Mouse (Mus musculus): Measurements from ENCODE around the gene C5ar1. TPM values are rescaled to one million over a fixed set of nuclear protein-coding genes. Genes with fewer than 3 reads are reported as not detected.

C5ar1 gene
- polyA plus RNA-seq, 1 experiment, result 0.02 TPM

DNA sequence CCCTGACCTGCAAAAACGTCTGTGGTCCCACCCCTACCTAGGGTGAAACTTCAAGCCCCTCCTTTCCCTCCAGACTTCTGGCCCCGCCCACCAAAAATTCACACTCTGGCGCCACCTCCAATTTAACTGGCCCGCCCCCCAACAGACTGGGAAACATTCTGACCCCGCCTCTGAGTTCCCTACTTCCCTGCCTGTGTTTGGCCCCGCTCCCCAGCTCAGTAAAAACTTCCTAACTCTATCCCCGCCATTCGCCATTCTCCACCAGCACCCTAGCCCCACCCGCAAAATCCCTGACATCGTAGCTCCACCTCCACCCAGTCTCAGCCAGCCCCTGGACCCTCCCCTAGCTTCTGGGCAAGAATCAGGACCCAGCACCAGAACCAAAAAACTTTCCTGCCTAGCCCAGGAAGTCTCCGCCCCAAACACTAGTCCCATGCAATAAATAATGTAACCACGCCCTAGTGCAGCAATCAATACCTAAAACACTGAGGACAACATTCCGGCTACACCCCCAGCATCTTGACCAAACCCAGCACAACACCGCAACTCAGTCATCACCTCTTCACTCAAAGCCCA, 26.2 kb upstream of the C5ar1 start:
- TF ChIP-seq GATA1 (IDR thresholded peaks at IDR 0.05; ENCODE audit: low read length), result no peak

DNA sequence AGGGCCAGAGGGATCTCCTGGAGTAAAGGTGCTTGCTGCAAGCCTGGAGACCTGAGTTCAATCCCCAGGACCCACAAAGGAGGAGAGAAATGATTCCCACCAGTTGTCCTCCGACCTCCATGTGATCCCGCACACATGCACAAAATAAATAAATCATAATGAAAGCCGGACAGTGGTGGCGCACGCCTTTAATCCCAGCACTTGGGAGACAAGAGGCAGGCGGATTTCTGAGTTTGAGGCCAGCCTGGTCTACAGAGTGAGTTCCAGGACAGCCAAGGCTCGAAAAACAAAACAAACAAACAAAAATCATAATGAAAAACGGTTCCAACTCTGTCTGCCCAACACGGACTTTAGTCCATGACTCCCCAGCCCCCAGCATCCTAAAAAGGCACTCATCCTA, 25.6 kb upstream of the C5ar1 start:
- TF ChIP-seq GATA1 (IDR thresholded peaks at IDR 0.05; ENCODE audit: low read length), result no peak

DNA sequence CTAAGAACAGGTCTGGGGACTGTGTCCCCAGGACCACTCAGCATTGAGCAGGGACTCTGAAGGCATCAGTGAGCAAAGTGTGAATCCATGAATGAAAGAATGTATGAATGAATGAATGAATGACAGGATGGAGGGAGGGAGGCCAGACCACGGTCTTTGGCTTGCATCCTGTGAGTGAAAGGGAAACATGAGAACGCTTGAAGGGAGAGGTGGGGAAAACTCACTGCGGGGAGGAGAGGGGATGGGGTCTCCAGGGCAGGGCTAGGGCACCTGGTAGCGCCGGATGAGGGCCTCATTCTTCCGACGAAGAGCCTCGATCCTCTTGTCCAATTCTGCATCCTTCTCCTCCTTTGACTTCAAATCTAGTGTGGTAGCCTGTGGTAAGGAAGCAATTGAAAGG, 24.7 kb upstream of the C5ar1 start:
- no peak for TF ChIP-seq GATA1 (IDR thresholded peaks at IDR 0.05; ENCODE audit: low read length)

DNA sequence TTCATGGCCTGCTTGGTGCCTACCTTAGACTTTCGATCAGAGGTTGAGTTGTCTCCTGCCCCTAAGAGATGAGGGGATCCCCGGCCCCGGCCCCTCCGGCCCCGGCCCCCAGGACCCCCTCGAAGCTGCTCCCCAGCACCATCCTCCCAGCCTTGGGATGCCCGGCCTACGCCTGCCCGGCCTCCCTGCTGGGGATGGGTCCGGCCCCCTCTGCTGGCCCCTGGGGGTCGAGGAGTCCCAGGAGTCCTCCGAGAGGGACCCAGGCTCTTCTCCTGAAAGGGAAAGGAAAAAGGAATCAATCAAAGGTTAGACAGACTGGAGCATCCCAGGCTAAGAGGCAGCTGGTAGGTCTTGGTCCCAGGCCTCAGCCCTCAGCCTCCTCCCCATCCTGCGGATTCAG, 23.0 kb upstream of the C5ar1 start:
- TF ChIP-seq GATA1 (IDR thresholded peaks at IDR 0.05; ENCODE audit: low read length), result no peak

DNA sequence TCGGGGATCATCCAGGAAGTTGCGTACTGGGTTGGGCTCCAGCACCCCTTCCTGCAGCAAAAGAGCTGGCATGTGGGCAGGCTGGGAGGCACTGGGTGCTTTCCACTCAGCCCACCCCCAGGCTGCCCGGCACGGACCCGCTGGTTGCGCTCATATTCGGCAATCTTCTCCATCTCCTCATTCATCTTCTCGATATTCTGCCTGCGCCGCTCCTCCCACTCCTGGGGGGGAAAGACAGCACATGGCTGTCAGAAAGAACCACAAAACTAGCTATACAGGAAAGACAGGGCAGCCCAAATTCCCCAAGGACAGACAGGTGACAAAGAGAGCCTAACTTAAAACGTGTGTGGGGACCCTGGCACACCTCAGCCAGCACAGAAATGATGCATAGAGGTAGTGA, 21.4 kb upstream of the C5ar1 start:
- no peak for TF ChIP-seq GATA1 (IDR thresholded peaks at IDR 0.05; ENCODE audit: low read length)

DNA sequence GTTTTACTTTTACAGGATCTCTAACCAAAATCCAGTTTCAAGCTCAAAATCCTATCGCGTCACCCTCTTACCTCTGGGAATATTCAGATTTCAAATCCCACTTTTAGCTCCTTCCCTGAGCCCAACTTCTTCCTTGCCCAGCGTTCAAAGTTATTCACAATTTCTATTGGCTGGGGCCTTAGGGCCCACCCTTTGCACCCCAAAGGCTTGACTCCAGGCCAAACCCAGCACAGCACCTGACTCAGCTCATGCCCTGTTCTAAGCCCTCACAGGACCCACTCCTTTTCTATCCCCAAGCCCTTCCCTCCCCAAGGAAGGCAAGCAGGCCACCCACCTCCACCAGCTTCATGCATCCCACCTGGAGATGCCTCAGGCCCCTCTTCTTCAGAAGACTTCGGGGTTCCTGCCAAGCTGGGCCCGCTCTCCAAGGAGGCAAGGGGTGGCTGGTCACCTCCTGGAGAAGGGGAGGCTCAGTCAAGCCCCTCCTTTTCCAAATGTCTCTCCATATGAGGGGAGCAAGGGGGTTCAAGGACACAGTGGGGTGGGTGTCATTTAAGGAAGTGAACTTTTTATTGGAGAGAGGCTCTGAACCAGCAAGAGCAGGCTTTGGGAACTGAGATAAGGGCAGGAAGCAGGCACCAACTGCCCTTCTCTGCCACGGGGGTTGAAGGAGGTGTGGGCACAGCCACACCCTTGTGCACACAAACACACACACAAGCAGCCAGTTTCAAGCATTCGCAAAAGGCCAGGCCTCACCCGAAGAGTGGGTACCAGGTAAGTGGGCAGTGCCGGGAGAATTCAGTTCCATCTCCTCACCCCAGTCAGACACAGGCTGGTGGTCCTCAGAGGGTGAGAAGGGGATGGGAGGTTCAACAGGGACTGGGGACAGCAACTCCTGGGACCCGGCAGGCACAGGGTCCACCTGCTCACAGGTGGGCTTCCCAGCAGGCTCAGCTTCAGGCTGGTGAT, 15.9 kb upstream of the C5ar1 start:
- TF ChIP-seq GATA1 (IDR thresholded peaks at IDR 0.05; ENCODE audit: low read length), result no peak

DNA sequence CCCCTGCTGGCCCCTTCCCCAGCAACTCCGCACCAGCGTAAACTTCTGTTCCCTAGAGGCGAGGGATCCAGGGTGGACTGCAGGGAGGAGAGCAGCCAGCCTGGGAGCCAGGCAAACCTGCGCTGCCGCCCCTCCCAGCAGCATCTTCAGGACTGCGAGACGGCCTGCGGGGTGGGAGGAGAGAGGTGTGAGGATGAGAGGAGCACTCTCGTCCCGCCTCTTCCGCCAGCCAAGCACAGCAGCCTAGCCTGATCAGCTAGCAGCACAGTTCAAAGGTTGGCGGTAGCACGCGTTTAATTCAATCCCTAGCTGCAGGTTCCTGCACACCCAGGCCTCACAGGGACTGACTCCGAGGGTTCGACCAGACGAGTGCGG, 14.4 kb upstream of the C5ar1 start:
- no peak for TF ChIP-seq GATA1 (IDR thresholded peaks at IDR 0.05; ENCODE audit: low read length)

DNA sequence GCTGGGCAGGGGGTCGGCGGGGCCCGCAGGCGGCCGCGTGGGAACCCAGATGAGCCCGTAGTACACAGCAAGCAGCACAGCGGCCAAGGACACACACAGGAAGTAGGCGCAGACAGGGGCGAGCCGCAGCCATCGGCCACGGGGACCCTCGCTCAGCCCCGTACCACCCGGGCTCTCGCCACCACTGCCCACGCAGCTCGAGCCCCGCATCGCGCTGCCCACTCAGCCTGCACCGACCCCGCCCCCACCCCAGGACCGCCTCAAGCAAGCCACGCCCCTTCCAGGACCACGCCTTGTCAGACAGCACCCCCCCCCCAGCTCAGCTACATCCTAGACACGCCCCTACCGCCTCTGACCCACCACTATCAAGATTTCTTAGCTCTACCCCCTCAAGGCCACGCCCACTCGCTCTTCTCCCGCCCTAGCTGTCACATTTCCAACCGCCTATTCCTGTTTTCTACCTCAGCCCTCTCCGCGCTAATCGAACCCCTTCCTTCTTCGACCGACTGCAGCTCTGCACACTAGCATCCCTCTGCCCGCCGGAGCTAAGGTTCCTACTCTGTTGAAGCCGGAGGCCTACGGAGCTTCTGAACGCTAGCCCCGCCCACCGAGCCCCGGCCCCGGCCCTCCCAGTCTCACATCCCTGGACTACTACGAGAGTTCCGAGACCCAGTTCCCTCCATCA, 13.9 kb upstream of the C5ar1 start, which contains the start of gene Inafm1:
Inafm1 (minus strand) TSS at position 537 of the 685 bp plus-strand sequence.
- no peak for TF ChIP-seq GATA1 (IDR thresholded peaks at IDR 0.05; ENCODE audit: low read length)

DNA sequence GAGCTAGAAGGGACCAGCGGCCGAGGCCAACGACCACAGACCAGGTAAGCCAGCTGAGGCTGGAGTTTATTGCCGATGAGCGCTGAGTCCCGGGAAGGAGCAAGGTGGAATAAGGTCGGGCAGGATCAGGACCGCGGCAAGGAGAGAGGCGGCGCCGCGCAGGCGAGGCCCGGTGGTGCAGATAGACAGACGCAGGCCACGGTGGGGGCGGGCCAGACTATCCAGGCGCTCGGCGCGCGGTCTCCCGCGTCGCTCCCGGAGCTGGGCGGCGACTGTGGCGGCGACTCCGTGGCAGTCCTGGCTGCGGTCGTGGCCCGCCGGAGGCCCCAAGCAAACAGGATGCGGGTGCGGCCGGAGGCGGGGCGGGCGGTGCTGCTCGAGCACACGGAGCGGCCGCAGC, 13.3 kb upstream of the C5ar1 start:
- no peak for TF ChIP-seq GATA1 (IDR thresholded peaks at IDR 0.05; ENCODE audit: low read length)

DNA sequence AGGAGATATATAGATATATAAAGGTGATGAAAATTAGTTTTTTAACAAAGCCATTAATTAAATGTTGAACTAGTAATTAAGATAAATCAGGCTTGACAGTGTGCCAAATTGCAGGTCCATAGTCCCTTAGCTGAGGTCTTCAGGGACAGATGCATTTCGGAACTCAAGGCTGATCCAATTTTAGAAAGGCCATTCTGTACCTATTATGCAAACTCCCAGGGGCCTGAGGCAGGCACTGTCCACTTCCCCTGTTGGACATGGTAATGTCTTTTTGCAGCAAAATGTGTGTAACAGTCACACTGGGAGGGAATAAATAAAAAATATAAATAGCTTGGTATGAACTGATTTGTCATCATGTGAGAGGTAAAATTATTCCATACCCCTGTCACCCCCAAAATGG, 11.8 kb upstream of the C5ar1 start:
- no peak for TF ChIP-seq GATA1 (IDR thresholded peaks at IDR 0.05; ENCODE audit: low read length)

DNA sequence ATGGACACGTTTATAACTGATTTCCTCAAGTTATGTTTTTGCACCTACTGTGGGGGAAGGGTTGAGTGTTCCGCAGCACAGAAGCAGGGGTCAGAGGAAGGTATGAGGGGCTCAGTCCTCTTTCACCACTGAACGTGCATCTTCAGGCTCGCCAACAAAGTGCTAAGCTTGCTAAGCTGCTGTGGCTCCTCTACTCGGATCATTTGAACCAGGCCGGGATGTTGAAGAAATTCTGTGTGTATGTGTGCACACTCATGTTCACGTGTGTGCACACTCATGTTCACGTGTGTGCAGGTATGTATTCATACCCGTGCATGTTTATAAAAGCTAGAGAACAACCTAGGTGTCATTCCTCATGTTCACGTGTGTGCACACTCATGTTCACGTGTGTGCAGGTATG, 6.5 kb upstream of the C5ar1 start:
- TF ChIP-seq GATA1 (IDR thresholded peaks at IDR 0.05; ENCODE audit: low read length), result no peak

DNA sequence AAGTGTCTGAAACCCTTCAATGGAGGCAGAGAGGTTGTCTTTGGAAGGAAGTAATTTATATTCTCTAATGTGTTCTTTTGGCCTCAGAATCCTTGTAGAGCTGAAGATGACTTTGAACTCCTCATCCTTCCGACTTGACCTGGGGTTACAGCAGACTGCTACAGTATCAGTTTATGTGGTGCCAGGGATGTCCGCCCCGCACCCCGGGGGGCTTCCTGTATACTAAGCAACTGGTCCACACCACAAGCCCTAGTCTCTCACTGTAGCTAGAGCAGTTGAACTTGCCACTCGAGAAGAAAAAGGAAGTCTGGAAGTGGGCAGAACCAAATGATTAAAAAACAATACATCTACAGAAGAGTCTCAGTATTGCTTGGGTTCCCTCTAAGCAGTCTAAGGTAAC, 4.5 kb upstream of the C5ar1 start:
- no peak for TF ChIP-seq GATA1 (IDR thresholded peaks at IDR 0.05; ENCODE audit: low read length)

DNA sequence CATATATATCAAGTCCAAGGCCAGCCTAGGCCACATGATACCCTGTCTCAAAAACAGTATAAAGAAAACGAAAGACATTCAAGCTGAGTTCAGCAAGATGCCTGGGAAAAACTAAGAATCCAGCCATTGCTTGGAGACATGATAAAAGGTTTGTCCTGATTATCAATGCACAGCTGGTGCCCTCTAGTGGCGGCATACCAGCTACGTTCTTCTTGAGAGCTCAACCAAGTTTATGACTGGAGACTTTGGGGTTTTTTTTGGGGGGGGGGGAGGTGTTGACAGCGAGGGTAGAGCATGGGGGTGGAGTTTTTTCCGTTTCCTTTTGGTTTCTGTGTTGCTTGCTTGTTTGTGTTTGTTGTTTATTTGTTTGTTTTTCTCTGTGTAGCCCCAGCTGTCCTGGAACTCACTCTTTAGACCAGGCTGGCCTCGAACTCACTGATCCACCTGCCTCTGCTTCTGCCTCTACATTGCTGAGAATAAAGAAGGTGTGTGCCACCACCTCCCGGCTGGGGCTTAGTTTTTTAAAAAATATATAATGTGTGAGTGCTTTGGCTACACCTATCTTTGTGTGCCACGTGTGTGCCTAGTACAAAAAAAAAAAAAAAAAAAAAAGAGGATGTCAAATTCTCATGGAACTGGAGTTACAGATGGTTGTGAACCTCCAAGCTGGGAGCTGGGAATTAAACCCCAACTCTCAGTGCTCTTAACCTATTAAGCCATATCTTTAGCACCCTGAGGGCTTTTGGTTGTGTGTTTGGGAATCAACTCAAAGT, 3.9 kb upstream of the C5ar1 start:
- no peak for TF ChIP-seq GATA1 (IDR thresholded peaks at IDR 0.05; ENCODE audit: low read length)

DNA sequence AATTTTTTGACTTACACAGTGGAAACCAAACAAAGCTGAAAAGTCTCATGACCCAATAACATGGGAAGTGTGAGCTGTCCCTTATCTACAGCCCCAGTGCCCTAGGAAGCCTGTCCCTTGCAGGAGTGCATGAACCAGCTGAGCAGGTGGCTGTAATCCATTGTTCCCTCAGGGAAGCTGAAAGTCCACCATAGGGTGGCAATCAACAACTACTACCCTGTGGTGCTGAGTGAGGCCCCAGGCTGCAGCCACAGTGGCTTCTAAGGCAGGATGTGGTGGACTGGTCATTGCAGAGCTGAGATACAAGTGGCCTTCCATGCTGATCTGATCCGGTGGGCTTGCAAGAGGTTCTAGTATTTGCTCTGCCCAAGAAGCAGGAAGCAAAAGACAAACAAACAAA, 1.8 kb upstream of the C5ar1 start:
- no peak for TF ChIP-seq GATA1 (IDR thresholded peaks at IDR 0.05; ENCODE audit: low read length)

DNA sequence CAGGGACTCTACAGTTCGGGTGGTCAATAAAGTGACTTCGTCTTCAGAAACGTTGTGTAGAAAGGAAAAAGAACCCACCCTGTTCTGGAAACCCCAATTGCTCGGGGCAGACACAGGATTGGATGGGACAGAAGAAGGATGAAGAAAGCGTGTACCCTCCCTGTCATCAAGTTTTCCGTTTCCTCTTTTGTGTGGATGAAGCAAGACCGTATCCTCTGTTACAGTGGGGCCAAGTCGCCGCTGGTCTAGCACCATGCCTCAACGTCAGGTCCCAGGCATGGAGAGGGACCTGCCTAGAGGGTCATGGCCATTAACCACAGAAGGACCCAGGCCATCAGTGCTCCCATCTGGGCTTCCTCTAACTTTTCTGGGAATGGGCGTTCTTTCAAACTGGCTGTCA, 1.5 kb downstream of the C5ar1 start:
- TF ChIP-seq GATA1 (IDR thresholded peaks at IDR 0.05; ENCODE audit: low read length), result no peak

DNA sequence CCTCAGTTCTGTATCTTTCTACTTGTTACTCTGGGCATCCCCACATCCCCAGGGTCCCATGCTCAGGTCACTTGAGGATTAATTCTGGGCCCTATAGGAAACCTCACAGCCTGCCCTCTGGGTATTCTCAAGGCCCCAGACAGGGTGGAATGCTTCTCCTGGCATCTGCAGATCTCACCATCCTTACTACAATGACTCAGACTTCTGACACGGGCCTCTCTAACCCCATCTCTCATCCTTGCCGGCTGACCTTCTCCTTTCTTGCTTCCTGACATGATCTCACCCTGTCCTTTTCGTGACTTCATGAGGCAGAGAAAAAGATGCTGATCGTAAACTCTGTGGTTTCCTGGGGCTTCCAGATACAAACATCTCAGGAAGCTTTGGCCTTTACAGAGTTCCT, 5.1 kb downstream of the C5ar1 start:
- peak; percentile 26 for TF ChIP-seq GATA1 (IDR thresholded peaks at IDR 0.05; ENCODE audit: low read length)

All from G1E-ER4 (cell line).